Mouse (Mus musculus) left cerebral cortex, adult 18-20 months (tissue): ENCODE data around the gene Ms4a7. TPM values are rescaled to one million over a fixed set of nuclear protein-coding genes. Genes with fewer than 3 reads are reported as not detected.

Experiments
- total RNA-seq, 2 experiments: library from RNA; stranded (reverse); gene quantifications; 2 replicates each; pipeline ENCODE4 v1.2.3; 2021

The Ms4a7 gene
- total RNA-seq, 2 experiments from 2014 or later: 0.42 to 0.91 TPM

Other genes with a start within 250 kb of the Ms4a7 start
- gene 1700017D01Rik, start 205.3 kb downstream of the Ms4a7 start, total RNA-seq: not detected
- gene 1700025F22Rik, start 170.8 kb downstream of the Ms4a7 start, total RNA-seq: not detected
- not detected for gene Ms4a13, start 139.4 kb downstream of the Ms4a7 start, total RNA-seq
- gene Ms4a12, start 103.7 kb downstream of the Ms4a7 start, total RNA-seq: not detected
- gene Ms4a1, start 69.9 kb downstream of the Ms4a7 start, total RNA-seq: not detected
- gene Ms4a5, start 52.3 kb downstream of the Ms4a7 start, total RNA-seq: not detected
- gene Ms4a14, start 21.7 kb downstream of the Ms4a7 start, total RNA-seq: not detected
- gene Ms4a4a, start 39.4 kb upstream of the Ms4a7 start, total RNA-seq: 1 to 10 TPM in 1 of 2 experiments, under 1 TPM in 1; 0.70 to 1.1 TPM
- gene Ms4a4c, start 68.6 kb upstream of the Ms4a7 start, total RNA-seq: under 1 TPM in 1 of 2 experiments, not detected in 1; 0.75 TPM
- gene Ms4a4b, start 107.4 kb upstream of the Ms4a7 start, total RNA-seq: not detected
- 1 to 10 TPM in 1 of 2 experiments, under 1 TPM in 1; 0.96 to 1.9 TPM for gene Ms4a6c, start 133.2 kb upstream of the Ms4a7 start, total RNA-seq
- under 1 TPM; 0.49 to 0.84 TPM for gene Gm8369, start 149.8 kb upstream of the Ms4a7 start, total RNA-seq
- gene Ms4a6b, start 180.4 kb upstream of the Ms4a7 start, total RNA-seq: 1 to 10 TPM; 1.4 to 3.1 TPM
- not detected for gene Ms4a4d, start 200.7 kb upstream of the Ms4a7 start, total RNA-seq